Mouse (Mus musculus): ENCODE data around the gene Fuom. TPM values are rescaled to one million over a fixed set of nuclear protein-coding genes. Genes with fewer than 3 reads are reported as not detected.

Fuom gene
- total RNA-seq, 2 experiments from 2014 or later = 38.9 to 42.5 TPM

DNA sequence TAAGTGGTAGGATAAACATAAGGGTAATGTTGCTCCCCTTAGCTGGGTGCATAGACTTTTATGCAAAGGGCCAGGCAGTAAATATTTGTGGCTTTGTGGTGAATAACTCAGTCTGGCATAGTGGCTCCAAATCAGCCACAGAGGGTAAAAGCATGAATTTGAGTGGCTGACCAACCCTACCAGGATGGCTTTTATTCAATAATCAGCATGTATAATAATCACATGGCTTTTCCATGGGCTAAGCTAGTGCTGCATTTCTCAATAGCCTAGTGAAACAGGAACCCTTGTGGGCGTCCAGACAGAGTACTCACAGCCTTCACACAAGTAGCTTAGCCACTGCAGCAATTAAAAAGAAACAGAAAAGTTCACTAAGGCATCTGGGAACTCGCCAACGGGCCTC is 9.7 kb upstream of the Fuom start:
- intact Hi-C loops (cut with DNase I) = no loop called here
- DNase-seq = no peak

DNA sequence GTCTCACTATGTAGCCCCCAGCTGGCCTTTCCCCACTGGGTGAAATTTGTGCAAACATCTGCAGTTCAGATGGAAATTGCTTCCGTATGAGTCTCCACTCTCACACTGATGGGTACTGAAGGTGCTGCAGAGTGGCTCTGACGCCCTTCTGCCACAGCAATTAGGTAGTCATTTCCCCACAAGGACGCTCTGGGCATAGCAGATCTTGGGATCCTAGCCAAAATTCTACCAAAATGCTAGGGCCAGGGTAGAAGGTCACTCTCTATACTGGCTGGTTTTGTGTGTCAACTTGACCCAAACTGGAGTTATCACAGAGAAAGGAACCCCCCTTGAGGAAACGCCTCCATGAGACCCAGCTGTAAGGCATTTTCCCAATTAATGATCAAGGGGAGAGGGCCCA is 1.8 kb upstream of the Fuom start:
- DNase-seq = no peak
- intact Hi-C loops (cut with DNase I) = no loop called here

DNA sequence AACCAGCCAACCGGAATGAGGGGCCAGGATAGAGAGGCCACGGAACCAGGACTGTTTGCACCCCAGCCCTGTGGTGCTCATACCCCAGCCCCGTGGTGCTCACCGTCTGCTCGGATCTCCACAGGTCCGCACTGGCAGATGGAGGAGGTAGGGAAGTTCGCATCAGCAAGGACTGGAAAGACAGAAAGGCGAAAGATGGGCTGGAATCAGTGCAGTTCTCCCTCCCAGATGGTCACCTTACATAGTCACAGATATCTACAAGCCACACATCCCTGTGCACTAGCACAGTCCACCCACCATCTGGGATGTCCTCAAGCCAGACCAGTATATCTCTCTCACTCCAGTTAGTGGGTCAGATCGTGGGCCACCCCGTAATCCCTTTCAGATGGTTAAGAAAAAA is 743 bp downstream of the Fuom start:
- intact Hi-C loops (cut with DNase I) = no loop called here
- no peak for DNase-seq

DNA sequence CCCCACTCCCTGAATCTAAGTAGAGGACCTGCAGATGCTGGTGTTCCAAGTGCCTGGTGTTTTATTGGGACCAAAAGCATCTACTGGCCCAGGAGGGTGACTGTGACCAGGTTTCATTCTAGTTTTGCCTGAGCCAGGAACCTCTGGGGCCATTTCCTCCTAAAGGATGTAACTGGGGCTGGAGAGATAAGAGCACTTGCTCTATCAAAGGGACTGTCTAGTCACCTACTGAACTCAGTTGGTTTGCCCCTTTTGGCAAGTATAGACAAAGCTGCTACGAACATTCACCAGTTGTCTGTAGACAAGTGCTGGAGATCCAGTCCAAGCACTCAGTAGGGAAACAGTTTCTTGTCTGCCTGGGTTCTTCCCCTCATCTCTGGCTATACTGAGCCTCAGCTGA is 3.8 kb downstream of the Fuom start:
- intact Hi-C loops (cut with DNase I) = no loop called here
- DNase-seq = no peak

DNA sequence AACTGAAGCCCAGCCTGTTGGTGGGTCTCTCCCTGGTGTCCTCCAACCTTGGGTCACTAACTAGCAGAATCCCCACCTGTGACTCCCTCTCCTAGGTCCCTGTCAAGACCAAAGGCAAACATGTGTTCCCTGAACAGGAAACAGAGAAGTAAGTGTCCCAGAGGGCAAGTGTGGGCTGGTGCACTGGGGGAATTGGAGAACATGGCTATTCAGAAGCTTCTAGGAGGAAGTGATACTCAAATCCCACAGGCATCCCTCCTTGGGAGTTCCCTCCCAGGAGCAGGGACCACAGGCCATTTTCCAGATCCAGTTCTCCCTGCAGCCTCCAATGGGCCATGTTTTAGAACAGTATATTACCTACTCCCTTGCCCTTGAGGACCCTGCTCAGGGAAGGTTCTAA is 6.2 kb downstream of the Fuom start:
- intact Hi-C loops (cut with DNase I) = no loop called here
- no peak for DNase-seq

DNA sequence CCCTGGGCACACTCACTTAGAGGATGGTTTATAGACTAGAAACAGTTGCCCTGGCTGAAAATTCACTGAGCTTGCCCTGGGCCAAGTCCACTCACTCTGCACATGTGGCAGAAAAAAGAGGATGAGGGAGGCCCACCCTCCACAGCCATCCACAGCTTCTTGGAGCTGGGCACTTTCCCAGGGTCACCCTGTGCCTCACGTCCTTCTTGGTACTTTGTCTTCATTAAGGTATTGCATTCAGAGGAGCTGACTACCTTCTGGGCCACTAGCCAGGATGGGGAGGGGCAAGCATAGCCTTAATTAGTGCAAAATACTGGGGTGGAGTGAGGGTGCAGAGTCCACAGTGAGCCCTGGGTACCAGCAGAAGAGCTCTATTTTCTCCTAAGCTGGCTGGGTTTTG is 6.7 kb downstream of the Fuom start:
- intact Hi-C loops (cut with DNase I) = no loop called here
- no peak for DNase-seq

DNA sequence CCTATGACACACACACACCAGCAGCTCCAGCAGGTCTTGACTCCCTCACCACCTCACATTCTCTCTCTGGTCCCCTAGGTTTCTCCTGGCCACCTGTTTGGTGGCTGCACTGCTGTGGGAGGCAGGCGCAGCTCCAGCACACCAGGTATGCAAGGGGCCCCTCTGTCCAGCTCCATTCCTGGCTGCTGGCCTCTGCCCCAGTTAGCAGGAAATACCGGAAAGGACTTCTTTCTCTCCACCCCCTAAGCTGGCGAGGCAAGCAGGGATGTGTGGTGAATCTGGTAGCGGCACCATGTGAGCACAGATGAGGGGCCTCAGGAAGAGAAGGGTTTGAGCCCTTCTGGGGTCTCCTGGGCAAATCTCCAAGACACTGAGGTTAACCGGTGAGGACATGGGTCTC is 7.3 kb downstream of the Fuom start:
- intact Hi-C loops (cut with DNase I) = no loop called here
- DNase-seq = no peak

DNA sequence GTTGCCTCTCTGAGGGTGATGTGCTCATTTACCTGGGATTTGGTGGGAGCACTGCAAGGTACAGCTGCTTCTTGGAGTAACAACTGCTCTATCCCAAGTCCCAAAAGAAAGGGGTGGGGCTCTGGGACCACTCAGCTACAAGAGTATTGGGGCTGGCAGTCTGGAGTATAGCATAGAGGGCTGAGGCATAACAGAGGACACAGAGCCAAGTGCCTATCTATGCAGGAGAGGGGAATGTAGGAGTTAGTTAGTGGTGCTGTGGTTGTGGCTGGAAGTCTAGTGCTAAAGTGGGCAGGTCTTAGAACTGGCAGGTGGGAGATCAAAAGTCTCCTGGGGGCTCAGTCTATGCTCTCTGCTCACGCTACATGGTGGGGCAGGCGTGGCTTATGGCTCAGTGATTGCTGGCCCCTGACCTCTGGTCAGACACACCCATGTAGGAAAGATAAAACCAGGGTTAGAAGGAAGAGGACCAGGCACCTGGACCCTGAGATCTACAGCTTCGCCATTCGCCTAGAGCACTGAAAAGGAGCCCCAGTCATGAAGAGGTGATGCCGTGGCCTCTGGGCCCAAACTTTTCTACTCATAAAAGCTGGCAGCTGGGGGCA is 9.2 kb downstream of the Fuom start, which contains the start of gene Prap1:
Gene Prap1 (plus strand): TSS at position 472 of the 605 bp plus-strand sequence.
- intact Hi-C loops (cut with DNase I) = no loop called here
- no peak for DNase-seq

DNA sequence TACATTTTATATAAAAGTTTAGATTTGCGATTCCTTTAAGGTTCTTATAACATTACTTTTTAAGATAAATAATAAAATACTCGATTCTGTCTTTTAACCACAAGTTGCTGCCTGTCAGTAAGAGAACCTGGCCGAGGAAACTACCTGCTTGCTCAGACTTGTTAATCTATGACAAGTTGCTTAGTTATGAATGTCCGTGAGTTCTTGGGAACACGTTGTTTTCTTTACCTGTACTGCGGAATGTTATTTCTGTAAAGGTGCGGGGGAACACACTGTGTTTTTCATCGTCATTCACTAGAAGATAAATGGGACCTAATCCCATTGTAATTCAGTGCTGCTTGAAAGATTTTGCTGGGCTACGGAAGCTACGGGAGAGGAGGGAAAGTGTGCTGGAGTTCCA is 11.6 kb downstream of the Fuom start:
- DNase-seq = no peak
- intact Hi-C loops (cut with DNase I) = no loop called here

DNA sequence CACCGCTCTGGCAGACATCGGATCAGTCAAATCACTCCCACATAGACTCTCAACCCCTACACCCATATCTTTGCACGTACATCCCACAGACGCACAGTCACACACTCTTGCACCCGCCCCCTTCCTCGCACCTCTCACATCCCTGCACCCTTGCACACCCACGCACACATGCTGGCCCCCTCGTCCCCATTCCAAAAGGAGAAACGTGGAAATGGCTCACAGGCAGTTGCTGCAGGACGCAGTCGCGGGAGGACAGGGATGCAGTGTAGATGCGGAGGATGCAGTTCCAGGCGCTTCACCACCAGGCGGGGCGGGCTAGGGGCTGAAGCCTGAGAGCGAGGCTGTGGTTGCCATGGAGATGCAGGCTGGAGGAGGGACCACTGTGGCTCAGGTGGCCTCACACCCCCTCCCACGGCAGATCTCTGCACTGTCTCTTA is 20.0 kb downstream of the Fuom start, which contains the start of gene Caly:
Gene Caly (minus strand): TSS at position 307 of the 437 bp plus-strand sequence.
- intact Hi-C loops (cut with DNase I) = no loop called here
- DNase-seq = no peak

DNA sequence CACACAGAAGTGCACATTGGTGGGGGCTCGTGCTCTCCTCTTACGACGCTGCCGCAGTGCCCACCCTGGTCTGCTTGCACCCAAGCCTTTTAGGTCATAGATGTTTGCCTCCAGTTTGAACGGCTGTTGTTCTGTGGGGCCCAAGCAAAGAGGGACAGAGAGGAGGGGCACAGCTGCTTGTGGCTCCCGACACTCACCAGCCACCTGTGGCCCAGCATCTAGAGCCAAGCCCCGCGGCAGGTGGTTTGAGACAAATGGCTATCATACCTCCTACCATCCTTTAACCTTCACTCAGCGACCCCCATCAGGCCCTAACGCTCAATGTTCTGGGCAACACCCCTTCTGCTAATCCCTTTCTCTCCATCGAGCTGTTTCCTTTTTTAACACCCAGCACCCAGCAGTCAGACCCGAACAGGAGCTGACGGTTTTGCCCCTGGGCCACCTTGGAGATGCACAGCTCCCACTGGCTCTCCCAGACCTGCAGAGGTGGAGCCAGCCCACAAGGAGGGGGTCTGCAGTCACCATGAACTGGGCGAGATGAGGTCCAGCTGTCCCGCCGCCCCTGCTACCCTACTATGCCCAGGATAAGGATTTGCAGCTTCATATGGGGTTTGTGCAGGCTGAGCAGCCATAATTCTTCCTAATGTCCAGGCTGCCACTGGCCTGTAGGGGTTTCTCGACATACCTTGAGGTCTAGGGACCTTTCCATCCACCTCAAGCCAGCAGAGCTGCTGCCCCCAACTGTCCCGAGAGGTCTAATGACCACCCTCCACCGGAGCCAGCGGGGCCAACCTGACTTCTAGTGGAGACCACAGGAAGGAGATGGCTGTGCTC is 20.6 kb downstream of the Fuom start:
- intact Hi-C loops (cut with DNase I) = no loop called here

DNA sequence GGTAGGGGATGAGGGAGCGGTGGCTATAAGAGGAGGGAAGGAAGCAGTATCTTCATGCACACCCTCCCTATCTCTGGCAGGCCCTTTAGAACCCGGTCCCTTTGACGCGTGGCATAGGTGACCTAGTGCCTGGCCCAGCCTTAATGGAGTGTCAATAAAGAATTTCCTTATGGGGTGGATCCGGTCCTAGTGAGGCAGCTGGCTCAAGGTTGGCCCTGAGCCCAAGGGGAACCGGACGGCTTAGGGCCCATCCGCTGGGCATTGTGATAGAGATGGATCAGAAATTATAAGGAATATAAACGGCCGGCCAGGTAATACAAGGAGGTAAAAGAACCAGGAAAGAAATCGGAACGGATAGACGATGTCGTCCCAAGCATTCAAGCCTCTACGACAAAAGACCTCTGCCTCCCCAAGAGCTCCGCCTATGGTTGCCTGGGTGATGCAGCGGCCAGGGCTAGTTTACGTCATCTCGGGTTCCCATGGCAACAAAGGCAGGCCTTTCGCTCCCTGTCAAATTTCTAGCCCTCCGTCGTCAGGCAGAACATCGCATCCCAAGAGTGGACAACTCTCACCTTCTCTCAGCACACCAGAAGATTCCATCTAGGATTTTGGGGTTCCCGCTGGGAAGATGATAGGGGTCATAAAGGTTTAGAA is 21.6 kb downstream of the Fuom start:
- DNase-seq = no peak
- intact Hi-C loops (cut with DNase I) = no loop called here

More for the DNA sequence above, 20.6 kb downstream of the Fuom start:
- DNase-seq = no peak

DNA sequence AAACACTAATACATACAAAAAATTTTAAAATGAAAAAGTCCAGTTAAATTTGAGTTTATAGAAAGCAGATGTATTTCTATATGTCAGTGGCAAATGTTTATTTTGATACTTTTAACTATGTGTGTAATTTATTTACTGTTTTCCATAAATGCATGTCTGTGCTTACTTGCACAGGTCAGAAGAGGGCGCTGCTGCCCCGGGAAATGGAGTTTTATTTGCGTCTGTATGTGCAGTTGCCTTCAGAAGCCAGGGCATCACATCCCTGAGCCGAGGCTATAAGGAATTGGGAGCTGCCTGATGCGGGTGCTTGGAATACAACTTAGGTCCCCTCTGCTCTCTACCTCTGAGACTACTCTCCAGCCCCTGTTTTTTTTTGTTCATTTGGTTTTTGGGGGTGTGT is 23.5 kb downstream of the Fuom start:
- peak; percentile 45 to 55 for DNase-seq
- intact Hi-C loops (cut with DNase I) = loop anchor here (1.0 kb wide), 1 partner anchor 63 kb away; no protein-coding TSS in a partner anchor

DNA sequence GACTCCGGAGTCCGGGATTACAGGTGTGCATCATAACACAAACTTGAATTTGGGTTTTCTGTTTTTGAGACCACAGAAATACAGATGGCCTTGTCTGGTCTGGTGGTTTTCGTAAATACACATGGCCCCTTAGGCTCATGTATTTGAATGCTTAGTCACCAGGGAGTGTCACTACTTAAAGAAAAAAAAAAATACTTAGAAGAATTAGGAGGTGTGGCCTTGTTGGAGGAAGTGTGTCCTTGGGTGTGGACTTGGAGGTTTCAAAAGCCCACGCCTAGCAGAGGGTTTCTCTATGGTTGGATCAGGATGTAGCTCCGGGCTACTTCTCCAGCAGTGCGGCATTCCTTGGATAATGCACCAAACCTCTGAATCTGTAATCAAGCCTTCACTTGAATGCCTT is 24.5 kb downstream of the Fuom start:
- intact Hi-C loops (cut with DNase I) = loop anchor here (1.0 kb wide), 1 partner anchor 64 kb away; no protein-coding TSS in a partner anchor
- no peak for DNase-seq

DNA sequence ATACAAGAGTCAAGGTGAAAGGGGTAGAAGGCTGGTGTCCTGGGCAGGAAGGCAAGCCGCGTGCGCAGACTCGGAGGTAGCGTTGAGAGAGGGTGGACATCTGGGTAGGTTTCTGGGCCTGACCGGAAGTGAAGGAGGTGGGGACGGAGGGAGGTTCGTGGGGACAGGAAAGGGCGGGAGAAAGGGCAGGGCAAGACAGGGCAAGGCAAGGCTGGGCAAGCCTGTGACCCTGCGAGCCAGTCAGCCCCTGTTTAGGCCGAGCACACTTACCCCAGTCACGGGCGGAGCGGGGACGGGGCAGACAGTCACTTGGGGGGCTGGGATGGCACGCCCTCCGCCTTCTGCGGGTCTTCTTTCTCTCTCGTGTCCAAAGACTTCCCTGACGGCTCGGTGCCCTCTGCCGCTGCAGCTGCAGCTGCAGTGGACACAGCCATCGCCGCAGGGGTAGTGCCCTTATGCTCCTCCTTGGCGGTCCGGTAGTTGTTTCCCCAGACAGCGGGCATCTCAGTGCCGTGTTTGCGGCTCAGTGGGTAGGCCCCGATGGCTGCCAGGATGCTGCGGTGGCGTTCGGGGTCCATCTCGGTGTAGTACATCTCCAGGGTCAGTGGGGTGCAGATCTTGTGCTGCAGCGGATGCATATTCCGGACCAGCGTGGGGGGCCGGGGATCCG is 32.1 kb downstream of the Fuom start:
- intact Hi-C loops (cut with DNase I) = no loop called here
- no peak for DNase-seq

DNA sequence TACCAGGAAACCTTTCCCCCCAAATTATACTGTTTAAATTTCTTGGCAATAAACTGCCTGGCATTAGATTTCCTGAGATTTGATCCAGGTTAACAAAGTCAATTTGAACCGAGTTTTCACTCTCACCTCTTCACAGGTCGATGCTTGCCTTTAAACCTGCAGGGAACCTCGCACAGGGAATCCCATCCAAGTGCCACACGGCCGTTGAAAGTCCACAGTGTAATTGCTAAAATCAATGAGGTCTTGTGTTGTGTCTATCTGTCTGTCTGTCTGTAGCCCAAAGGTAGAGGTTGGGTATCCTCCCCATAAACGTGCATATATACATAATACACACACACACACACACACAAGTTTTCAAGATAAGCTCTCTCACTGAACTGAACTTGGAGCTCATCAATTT is 34.8 kb downstream of the Fuom start:
- intact Hi-C loops (cut with DNase I) = no loop called here
- DNase-seq = no peak

DNA sequence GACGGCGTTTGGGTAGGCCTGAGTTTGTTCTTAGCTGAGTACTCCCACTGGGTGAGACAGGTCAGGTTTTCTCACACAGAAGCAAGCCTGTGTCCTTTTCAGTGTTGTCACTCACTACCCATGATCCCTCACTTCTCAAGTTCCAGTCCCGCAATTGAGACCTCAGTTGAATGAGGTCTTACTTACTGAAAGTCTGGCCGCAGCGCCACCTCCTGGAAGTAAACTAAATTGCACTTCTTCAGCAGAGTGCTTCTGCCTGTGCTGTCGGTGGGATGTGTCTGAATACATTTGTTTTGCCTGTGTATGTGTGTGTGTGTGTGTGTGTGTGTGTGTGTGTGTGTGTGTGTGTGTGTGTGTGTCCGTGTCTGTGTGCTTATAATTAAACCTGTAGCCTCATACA is 39.1 kb downstream of the Fuom start:
- DNase-seq = peak; percentile 35 to 37
- intact Hi-C loops (cut with DNase I) = loop anchor here (2.0 to 5.0 kb wide), 2 partner anchors 71 to 92 kb away; partner anchors contain the start of gene Adam8

DNA sequence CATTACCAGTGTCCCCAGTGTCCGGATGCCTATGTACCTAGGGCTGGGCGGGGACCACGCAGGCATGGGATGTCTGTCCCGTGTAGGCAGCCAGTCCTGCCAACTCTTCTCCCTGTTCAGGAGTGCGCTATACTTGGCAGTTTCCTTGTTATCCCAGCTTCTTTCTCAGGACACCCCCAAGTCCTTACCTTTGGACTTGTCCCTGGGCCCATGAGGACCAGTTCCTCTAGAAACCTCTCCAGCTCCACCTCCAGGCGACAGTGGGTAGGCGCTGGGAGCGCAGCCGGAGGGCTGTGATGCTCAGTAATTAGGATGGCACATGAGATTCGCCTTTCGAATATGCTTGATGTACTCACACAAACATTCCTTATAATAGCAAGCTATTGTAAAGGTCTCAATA is 39.9 kb downstream of the Fuom start:
- DNase-seq = no peak
- intact Hi-C loops (cut with DNase I) = loop anchor here (2.0 to 5.0 kb wide), 2 partner anchors 70 to 92 kb away; partner anchors contain the start of gene Adam8

DNA sequence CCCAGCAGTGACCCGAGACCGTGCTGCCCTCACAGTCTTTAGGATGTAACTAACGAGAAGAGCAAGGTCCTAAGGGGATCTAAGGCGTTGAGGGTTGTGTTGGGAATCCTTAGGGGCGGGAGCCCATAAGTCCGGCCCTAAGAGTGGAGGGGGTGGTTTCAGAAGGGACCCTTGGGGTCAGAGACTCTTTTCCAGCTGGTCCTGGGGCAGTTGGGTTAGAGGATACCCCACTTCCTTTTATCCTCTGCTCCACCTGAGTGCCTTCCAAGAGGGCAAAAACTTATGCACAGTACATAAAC is 40.5 kb downstream of the Fuom start:
- no peak for DNase-seq
- intact Hi-C loops (cut with DNase I) = loop anchor here (2.0 to 5.0 kb wide), 2 partner anchors 69 to 91 kb away; partner anchors contain the start of gene Adam8

DNA sequence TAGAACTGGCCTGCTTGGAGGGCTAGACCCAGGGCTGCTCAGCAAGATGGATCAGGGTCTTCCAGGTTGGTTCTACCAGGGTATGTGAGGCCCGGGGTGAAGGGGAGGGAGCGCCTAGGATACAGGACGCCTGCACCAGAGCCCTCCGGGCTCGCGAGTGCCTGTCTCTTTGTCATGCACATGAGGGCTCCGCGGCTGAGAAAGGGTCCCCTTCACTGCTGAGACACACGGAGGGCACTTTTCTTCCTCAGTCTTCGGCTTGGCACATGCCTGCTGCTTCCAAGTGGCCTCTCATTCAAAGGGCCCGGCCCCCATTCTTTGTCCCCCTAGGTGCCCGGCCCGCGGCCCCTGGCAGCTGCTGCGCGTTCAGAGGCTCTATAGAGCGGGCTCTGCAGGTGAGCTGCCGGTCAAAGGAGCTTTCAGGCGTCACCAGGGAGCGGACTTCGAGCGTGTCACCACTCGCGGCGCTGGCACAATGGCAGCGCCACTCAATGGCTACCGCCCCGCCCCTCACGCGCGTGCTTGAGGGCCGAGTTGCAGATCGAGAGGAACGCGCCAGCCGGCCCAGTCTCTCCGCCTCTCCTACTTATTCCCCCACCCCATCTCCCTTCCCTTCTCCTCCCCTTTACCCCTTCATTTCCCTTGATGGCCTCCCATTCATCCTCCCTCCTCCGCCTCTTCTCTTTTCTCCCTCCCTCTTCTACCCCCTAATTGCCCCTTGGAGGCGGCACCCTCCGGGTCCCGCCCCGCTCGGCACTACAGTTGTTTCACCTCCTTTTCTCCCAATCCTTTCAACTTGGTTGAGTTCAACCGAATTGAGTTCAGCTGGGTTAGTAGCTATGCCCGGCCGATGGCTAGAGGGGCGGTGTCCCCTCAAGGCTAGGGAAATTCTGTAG is 41.1 kb downstream of the Fuom start:
- no peak for DNase-seq
- intact Hi-C loops (cut with DNase I) = loop anchor here (5.0 kb wide), 1 partner anchor 69 kb away; the partner anchor contains the start of gene Adam8

Measured in gastrocnemius, postnatal 36 days (tissue).